Mouse (Mus musculus) skeletal muscle tissue, adult 2 months (tissue): ENCODE data around the gene Afp.
A peak's percentile ranks its signal among the peaks of the same experiment; 100 is the strongest.

ENCODE experiments used
- DNase-seq: peaks from one replicate; pipeline ENCODE4 v3.0.0-alpha.2; 2012; ENCODE audit warnings: low read depth, low spot score

The Afp gene

DNA sequence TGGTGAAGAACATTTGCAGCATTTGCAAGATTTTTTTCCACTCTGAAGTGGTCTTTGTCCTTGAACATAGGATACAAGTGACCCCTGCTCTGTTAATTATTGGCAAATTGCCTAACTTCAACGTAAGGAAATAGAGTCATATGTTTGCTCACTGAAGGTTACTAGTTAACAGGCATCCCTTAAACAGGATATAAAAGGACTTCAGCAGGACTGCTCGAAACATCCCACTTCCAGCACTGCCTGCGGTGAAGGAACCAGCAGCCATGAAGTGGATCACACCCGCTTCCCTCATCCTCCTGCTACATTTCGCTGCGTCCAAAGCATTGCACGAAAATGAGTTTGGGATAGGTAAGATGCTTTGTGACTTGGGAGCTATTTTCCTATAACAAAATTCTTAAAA, at the start of gene Afp:
Afp (plus strand) TSS at position 220 of the 400 bp plus-strand sequence.
- no peak for DNase-seq

DNA sequence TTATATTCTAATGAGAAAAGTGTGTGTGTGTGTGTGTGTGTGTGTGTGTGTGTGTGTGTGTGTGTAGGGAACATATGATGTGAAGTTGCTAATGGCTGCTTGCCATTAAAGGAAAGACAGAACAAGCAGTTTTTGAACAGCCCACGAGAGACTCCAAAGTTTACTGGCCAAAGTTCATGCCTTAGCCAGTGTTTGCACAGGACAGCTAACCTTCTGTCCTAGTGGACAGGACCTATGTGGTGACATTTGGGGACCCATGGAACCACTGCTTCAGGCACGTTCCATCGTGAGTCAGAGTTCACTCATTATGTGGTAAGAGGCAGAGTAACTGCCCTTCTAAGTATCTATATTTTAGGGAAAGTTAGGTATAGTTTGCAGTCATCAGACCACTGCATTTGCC, 43.0 kb upstream of the Afp start:
- DNase-seq, result no peak

DNA sequence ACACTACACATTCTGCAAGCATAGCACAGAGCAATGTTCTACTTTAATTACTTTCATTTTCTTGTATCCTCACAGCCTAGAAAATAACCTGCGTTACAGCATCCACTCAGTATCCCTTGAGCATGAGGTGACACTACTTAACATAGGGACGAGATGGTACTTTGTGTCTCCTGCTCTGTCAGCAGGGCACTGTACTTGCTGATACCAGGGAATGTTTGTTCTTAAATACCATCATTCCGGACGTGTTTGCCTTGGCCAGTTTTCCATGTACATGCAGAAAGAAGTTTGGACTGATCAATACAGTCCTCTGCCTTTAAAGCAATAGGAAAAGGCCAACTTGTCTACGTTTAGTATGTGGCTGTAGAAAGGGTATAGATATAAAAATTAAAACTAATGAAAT, 40.6 kb upstream of the Afp start:
- no peak for DNase-seq

DNA sequence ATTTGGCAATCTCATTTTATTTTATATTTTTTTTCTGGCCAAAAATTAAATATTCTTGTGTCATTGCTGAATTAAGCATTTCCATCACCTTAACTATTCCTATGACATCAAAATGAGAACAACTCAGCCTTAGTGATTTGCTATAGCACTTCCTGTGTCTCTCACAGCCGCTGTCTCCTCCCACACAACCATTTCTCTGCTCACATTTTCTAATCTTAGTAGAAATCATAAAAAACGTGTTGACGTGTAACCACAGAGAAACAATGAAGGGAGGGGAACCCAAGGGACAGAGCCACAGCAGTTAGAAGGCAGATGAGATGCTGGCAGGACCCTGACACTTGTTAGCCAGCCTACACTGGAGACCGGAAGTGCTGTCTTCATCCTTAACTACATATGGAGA, 37.8 kb upstream of the Afp start:
- DNase-seq, result no peak

DNA sequence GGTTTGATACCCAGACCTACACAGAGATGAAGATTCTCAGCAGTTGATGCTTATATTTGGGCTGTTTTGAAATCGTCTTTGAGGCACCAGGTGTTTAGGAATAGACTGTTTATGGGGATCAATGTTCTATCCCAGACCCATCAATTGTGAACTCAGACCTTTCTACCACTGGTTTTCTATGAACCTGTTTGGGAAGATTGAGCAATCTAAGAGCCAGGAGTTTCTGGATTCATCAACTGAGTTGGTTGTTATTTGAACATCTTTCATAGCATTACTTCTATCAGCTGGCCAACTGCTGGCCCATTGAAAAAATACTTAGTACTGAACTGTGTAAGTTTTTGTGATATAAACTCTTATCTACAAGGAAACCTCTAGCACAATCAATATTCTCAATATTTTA, 33.3 kb upstream of the Afp start:
- no peak for DNase-seq

DNA sequence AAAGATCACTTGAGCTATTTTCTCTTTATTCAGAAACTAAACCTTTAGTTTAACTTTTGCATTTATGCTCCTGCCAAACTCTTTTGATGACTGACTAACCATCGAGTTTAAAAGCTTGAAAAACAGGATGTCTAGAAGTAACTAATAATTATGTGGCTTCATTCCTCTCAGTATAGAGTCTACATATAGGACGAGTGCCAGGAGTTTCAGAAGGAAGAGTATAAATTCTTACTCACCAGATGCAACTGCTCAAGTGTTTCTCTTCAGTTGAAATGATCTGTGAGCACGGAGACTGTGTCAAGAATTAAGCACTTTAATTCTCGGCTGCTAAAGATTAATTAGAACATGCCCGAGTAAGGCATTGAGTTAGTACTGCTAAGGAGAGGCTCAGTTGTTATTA, 31.8 kb upstream of the Afp start:
- no peak for DNase-seq

DNA sequence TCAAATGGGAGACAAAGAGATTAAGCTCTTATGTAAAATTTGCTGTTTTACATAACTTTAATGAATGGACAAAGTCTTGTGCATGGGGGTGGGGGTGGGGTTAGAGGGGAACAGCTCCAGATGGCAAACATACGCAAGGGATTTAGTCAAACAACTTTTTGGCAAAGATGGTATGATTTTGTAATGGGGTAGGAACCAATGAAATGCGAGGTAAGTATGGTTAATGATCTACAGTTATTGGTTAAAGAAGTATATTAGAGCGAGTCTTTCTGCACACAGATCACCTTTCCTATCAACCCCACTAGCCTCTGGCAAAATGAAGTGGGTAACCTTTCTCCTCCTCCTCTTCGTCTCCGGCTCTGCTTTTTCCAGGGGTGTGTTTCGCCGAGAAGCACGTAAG, 29.9 kb upstream of the Afp start, which contains the start of gene Alb:
Alb (plus strand) TSS at position 279 of the 400 bp plus-strand sequence.
- DNase-seq, result no peak

DNA sequence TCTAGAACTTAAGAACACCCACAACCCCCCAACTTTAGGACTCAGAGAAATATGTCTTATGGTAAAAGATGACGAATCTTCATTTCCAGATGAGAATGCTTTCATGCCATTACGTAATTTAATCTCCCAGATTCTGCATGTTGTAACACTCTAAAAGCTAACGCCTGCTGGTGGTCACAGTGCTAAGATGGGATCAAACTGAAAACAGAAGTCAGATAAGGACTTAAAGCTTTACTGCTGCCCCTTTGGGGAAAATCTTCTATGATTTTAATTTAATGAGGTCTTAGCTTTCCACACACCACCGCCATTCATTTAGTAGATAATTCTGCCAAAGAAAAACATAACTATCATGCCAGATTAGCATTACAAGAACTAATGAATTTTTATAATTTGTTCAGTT, 23.7 kb upstream of the Afp start:
- no peak for DNase-seq

DNA sequence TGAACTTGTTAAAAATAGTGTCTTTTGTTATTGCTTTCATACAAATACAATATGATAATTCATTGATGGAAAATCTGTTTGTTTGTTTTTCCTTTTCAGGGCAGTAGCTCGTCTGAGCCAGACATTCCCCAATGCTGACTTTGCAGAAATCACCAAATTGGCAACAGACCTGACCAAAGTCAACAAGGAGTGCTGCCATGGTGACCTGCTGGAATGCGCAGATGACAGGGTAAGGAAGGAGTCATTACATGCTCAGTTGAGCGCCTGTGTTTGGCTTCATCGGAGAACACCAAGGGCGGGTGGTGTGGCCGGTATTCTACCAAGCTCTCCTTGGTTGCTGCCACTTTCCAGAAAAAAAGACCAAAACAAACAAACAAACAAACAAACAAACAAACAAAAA, 23.3 kb upstream of the Afp start:
- no peak for DNase-seq

DNA sequence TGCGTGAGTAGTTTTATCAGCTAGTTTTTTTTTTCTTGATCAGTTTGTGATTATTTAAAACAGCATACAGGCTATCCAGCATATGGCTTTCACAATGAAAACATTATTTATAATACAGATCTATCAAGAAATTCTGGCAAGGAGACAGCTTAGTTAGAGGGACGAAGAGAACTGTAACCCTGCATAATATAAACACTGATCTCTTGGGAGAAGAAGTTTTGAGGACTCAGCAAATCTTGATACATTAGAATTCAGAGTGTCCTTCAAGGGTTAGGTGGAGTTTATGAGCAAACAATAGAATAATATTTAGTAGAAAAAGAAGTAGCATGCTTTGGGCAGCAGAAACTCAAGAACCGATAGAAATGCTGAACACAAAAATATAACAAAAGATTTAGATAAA, 19.7 kb upstream of the Afp start:
- DNase-seq, result no peak

DNA sequence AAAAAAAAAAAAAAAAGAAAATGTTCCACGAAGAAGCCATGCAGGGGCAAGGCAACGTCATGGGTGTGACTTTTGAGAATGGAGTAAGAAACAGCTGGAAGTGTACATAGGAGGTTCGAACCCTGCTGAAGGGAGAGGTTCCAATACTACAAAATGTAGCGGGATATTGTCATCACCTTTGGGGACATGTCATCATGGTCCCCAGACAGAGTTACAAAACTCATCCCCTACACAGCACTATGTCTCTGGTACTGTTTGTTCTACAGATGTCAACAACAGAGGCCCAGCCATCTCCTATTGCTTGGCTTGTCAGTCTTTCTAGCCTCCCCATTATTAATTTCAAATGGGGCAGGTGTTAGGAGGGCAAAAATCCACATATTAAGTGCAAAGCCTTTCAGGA, 16.6 kb upstream of the Afp start:
- no peak for DNase-seq

DNA sequence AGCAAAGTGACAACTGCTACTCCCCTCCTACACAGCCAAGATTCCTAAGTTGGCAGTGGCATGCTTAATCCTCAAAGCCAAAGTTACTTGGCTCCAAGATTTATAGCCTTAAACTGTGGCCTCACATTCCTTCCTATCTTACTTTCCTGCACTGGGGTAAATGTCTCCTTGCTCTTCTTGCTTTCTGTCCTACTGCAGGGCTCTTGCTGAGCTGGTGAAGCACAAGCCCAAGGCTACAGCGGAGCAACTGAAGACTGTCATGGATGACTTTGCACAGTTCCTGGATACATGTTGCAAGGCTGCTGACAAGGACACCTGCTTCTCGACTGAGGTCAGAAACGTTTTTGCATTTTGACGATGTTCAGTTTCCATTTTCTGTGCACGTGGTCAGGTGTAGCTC, 16.2 kb upstream of the Afp start:
- DNase-seq, result no peak

DNA sequence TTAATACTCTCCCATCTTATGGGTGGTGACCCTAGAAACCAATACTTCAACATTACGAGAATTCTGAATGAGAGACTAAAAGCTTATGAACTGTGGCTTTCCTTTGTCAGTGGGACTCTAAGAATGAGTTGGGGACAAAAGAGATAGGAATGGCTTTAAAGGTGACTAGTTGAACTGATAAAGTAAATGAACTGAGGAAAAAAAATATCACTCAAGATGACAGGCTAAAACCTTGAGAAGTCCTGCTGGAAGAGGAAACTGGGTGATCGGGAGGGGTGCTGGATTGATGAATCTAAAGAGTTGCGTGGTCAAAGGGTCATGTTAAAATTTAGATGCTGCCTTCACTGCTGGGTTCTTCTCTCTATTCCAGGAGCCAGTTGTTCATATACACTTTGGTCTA, 13.8 kb upstream of the Afp start:
- no peak for DNase-seq

DNA sequence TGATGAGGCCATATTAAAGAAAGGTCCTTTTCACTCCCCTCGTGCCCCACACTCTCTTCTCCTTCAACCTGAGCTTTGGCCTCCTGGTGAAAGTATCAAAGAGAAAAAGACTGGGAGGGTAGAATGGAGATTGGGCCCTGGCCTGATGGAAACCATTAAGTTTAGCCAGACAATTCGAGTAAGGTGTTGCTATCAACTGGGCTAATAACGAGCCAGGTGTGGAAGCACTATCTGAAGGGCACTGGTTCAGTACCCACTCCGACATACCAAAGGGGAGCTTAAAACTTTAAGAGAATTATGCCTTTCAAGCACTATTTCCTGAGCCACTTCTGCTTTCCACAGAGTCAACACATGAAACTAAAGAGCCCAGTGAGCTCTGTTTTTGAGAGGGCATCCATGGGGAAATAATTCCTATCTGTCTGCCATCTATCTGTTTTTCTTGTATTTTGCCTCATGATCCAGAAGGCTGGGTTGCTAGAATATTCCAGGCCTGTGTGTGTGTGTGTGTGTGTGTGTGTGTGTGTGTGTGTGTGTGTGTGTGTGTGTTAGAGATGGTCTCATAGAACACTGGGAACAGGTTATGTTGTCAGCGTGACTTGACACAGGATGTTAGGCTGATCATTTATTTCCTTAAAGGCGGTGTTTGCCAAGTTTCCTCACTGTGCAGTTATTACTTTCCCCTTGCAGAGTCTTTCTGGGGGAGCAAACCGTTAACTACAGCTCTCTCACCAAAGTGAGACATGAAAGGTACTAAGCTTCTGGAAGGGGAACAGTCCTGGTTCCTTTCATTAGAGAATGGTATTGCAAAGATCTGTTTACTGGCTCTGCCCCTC, 13.0 kb upstream of the Afp start:
- no peak for DNase-seq

DNA sequence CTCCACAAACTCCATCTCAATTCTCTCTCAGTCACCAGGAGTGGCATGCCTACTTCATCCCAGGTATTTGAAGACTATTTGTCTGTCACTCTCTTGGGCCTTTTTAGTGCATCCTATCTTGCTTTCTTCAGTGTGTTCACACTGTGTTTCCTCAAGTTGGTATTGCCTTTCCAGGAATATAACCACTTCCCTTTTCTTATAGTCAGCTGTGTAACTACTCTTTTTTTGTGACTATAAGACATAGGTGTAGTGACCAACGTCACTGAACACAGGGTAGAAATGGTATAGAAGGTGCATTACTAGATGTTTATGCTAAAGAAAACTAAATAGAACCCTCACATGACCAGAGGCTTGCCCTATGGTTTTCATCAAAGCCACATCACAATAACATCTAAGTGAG, 11.7 kb upstream of the Afp start:
- no peak for DNase-seq

DNA sequence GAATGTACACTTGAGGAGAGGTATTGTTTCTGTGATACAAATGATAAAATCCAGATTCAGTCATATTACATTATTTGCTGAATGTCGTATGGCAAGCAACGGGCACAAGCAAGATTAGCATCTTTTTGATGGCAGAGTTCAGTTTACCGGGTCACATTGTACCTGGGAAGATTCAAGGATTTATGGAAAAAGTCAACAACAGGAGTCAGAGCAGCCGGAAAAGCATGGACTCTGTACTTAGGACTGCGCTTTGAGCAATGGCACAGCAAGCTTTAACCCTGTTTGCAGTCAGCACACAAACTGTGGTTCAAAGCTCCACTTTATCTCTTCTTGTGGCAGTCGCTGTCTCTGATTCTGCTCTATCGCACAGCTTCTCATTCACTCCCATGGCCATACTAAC, 4.9 kb upstream of the Afp start:
- no peak for DNase-seq

DNA sequence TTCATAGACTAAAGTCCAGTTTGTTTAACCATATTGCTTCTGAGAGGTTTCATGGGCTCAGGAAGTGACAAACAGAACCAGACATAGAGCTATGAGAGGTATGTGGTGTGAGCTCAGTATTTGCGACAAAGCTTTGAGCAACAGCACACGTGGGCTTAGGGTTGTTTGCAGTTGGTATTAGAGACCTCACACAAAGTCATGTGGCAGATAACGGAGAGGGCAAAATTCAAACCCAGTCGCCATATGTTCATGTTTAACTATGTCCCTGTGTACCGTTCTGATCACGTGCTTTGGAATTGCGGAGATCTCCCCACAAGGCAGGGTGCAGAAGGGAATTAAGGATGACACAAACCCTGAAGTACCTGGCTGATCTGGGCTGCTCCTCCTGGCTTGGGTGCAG, 2.2 kb upstream of the Afp start:
- no peak for DNase-seq

DNA sequence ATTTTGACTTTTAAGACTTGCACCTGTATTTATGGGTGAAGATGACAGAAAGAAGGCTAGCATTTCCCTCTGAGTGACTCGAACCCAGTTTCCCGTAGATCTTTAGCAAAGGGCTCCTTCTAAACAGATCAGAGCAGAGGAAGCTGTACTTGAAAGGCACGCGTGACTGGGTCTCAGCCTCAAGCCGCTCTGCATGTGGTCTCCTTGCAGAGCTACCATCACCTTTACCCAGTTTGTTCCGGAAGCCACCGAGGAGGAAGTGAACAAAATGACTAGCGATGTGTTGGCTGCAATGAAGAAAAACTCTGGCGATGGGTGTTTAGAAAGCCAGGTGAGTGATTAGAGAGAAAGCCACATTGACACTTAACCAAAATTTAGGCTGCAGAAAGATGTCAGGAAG, 1.9 kb downstream of the Afp start:
- no peak for DNase-seq

DNA sequence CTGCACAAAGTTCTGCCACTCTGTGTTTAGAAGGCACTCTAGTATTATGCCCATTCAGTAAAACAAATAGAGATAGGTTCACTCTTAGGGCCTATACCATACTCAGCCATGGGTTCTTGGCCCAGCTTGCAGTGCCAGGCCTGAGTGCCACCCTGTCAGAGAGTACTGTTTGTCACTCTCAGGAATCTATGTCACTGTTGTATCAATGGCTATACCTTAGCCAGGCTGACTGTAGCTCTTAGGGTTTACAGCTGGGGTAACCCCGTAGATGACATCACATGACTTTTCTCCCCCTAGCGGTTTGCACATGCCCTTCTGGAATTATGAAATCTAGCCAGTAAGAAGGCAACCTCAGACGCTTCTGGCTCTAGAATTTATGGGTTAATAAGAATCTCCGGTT, 3.8 kb downstream of the Afp start:
- no peak for DNase-seq

DNA sequence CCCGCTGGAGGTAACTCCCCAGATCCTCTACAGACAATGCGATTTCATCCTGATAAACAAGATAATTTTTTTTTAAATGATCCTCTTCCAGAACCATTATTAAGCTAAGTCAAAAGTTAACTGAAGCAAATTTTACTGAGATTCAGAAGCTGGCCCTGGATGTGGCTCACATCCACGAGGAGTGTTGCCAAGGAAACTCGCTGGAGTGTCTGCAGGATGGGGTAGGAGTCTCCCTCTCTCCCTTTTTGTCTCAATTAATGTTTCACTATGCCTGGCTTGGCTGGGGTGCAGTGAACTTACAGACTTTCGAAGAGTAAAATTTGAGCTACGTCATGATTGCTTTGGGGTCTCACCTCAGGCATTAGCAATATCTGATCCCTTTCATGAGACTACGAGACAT, 9.0 kb downstream of the Afp start:
- DNase-seq, result no peak

DNA sequence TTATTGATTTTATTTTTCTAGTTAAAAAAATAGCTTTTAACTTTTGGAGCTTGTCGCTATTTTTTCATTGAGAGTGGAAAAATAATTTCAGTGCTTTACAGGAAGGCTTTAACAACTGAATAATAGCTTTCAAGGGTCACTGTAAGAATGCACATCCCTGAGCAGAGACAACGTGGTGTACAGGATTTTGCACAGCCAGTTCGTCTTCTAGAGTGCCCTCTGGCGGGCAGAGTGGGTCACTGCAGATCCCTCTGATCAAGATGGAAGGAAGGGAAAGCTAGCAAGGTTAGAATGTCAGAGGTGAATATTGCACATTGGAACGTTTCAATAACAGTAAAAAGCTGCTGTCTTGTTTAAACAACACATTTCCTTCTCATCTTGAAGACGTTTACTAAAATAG, 10.2 kb downstream of the Afp start:
- DNase-seq, result peak; percentile 18

DNA sequence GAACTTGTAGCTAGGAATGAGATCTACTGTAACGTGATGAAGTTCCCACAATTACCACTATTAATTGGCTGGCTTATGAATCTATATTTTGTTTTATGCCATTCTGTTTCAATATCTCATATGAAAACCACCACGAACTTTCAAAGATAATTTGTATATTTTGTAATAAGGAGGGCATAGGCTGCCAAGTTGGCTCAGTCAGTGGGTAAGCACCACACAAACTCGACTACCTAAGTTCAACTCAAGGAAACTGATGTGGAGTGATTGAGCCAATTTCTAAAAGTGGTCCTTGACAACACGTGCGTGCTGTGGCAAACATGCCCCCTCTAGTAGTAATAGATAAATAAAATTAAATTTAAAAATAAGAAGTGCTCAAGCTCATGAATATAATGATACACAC, 11.2 kb downstream of the Afp start:
- no peak for DNase-seq

DNA sequence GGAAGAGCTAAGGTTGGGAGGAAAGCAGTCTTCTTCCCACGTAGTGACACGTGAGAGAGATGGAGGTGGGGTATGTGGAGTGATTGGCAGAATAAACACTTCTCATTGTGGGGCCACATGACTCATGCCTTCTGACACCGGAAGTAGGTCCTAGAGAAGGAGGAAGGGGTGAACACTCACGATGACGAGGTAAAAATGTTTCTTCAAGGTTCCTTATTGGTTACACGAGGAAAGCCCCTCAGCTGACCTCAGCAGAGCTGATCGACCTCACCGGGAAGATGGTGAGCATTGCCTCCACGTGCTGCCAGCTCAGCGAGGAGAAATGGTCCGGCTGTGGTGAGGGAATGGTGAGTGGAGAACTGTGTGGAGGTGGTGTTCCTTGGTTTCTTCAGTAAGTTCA, 14.2 kb downstream of the Afp start:
- no peak for DNase-seq

DNA sequence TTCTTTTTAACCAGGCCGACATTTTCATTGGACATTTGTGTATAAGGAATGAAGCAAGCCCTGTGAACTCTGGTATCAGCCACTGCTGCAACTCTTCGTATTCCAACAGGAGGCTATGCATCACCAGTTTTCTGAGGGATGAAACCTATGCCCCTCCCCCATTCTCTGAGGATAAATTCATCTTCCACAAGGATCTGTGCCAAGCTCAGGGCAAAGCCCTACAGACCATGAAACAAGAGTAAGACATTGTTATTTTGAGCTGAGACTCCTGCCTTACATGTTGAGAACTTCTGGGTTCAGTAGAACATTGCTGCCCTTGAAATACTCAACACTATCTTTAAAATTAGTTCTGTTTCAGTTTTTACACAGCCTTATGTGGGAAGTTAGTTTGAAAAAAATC, 16.0 kb downstream of the Afp start:
- DNase-seq, result no peak
